Mouse (Mus musculus) intestine, embryonic 16.5 days (tissue): ENCODE results near the gene Hacd3. TPM values are rescaled to one million over a fixed set of nuclear protein-coding genes. Genes with fewer than 3 reads are reported as not detected.
A peak's percentile ranks its signal among the peaks of the same experiment; 100 is the strongest.

Source experiments
- ATAC-seq: fragments of 200-750 bp; cut with Nextera tagmentation; 2 replicates; pipeline ENCODE4 v1.8.0; 2017; ENCODE audit warnings: moderate TSS enrichment, moderate library complexity
- H3K27ac ChIP-seq: fragments of 300-500 bp; sonication (generic); 2 replicates; pipeline ENCODE4 v1.5.1; 2014; ENCODE audit warnings: mild to moderate bottlenecking, low read length
- H3K27me3 ChIP-seq: fragments of 300-500 bp; sonication (generic); replicated peaks from 2 replicates; pipeline ENCODE4 v1.6.1; 2014; ENCODE audit warnings: low read length, control low read depth, mixed read lengths; ENCODE audit not compliant: control insufficient read depth, insufficient read depth
- H3K36me3 ChIP-seq: fragments of 300-500 bp; sonication (generic); 2 replicates; pipeline ENCODE4 v1.6.1; 2014; ENCODE audit warnings: low read length, control low read depth; ENCODE audit not compliant: control insufficient read depth, insufficient read depth
- H3K4me1 ChIP-seq: fragments of 300-500 bp; sonication (generic); 2 replicates; pipeline ENCODE4 v1.6.1; 2014; ENCODE audit warnings: low read length, control low read depth, mixed read lengths; ENCODE audit not compliant: control insufficient read depth, insufficient read depth
- H3K4me2 ChIP-seq: fragments of 300-500 bp; sonication (generic); 2 replicates; pipeline ENCODE4 v1.6.1; 2014; ENCODE audit warnings: low read depth, low read length, control low read depth
- H3K4me3 ChIP-seq: fragments of 300-500 bp; sonication (generic); 2 replicates; pipeline ENCODE4 v1.5.1; 2014; ENCODE audit warnings: mild to moderate bottlenecking, low read length
- H3K9ac ChIP-seq: fragments of 300-500 bp; sonication (generic); 2 replicates; pipeline ENCODE4 v1.6.1; 2014; ENCODE audit warnings: low read depth, low read length
- H3K9me3 ChIP-seq: fragments of 300-500 bp; sonication (generic); 2 replicates; pipeline ENCODE4 v1.6.1; 2016; ENCODE audit warnings: low read length, control low read depth; ENCODE audit not compliant: control insufficient read depth
- WGBS: fragments of 180-500 bp; shearing (Covaris S2); extraction: QIAGEN DNeasy Blood & Tissue Kit; methylation state at CpG from one replicate; pipeline ENCODE4 v1.1.7; 2014; 5-methylcytosine and 5-hydroxymethylcytosine counted together
- polyA plus RNA-seq: library from polyadenylated mRNA; unstranded; fragments of >200 nt; fragmentation: Nextera tagmentation; extraction: Ambion mirVana; gene quantifications from 2 replicates; pipeline ENCODE4 v1.2.1, GENCODE M21; 2015

Gene Hacd3
- polyA plus RNA-seq, 1 experiment from 2014 or later: 86.8 TPM

DNA sequence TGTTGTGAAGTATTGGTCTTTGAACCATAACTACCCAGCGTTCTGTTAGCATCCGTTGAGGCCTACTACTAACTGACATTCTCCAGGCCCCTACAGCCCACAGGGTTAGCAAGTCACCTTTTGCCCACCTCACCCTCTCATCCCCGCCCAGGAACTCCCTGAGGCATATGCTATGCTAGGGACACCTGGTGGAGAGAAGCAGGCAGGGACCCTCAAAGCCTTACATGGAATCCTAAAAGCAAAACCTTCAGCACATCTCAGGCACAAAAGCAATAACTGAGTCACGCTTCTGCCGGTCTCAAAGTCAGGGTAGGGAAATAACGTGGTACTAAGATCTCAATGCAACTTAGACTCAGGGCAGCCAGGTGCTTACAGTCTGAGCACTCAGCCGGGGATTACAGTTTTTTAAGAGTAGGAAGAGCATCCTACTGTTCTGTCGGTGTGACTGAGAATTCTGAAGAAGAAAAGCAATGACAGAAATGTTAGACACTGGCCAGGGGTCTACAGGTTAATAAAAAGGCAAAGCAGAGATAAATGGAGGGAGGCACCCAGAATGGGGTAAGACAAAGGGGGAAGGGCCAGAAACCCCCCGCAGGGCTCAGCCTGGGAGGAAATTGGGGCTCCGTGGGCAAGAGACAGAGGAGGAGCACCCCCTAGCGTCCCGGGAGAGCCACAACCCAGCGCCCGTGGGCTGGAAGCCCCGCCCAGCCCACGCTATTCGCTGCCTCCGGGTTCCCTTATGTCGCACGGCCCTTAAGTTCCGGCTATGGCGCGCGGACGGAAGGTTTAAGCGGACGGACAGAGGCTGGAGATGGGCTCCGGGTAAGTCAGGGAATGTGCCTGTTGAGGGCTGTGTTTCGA, 61.1 kb downstream of the Hacd3 start, which contains the start of gene Ints14:
Gene Ints14, plus strand, starts transcription at position 789 of the 861 bp plus-strand sequence.
- peak within 1 kb of the TSS; percentile 54 for H3K4me2 ChIP-seq
- no peaks in the 10 kb centered on the region for H3K27me3 ChIP-seq
- peak within 1 kb of the TSS; percentile 87 for H3K27ac ChIP-seq
- ATAC-seq: peak; percentile 98
- H3K4me1 ChIP-seq: peaks cover 9% of the 10 kb centered on the region
- 3% methylated on average over 29 of the region's 29 CpGs for WGBS
- peak within 1 kb of the TSS; percentile 94 for H3K9ac ChIP-seq
- H3K9me3 ChIP-seq: no peaks in the 10 kb centered on the region
- H3K36me3 ChIP-seq: peaks cover 10% of the 10 kb centered on the region
- peak within 1 kb of the TSS; percentile 76 for H3K4me3 ChIP-seq

GRCm38 (mm10) chr9:64957276-64957675, 64.2 kb downstream of the Hacd3 start:
- no peak overlapping the region for H3K9ac ChIP-seq
- peaks cover 6% of the 10 kb centered on the region; the same call in 1 of the 2 replicates for H3K27me3 ChIP-seq
- WGBS: 88% methylated on average over 3 of the region's 3 CpGs
- ATAC-seq: no peak
- H3K4me2 ChIP-seq: no peak overlapping the region
- H3K27ac ChIP-seq: no peak overlapping the region
- H3K9me3 ChIP-seq: no peaks in the 10 kb centered on the region
- peaks cover 9% of the 10 kb centered on the region for H3K4me1 ChIP-seq
- H3K4me3 ChIP-seq: no peak overlapping the region
- H3K36me3 ChIP-seq: 0 out of 2 replicates have a peak, but pooled peaks cover under 1% of the 10 kb centered on the region

DNA sequence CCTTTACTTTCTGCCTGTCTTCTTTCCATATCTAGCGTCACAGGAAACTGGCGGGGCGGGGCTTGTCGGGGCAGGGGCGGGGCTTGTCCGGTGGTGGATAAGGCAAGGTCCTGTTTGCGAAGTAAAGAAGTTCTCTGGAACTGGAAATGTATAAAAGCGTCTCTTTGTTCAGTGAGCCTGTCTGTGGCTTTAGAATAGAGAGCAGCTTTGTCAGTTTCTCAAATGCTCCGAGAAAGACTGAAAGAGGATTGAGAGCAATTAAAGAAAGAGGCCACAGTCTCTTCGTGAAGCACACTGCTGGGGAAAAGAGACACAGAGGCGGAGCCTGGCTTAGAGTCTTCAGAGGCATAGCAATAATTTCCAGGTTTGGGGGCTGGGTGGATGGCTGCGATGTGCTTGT, 65.2 kb downstream of the Hacd3 start:
- Histone ChIP-seq H3K4me3 (peak overlapping the region; percentile 34), H3K9me3 (no peaks in the 10 kb centered on the region)

DNA sequence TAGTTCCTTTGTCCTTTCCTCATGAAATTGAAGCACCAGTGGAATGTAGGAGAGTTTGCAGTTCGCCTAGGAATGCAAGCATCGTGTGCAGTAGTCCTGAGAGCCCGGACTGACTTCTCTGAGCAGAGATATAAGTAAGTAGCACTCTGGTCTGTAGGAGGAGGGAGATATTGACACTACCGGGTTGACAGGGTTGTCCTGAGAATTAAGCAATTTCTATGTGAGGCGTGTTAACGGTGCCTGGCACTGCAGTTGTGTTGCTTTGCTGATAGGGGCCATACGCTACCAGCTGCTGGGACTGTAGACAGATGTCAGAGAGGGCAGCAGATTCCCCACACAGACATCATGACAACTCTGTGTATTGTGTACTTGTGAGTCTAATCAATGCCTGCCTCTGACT, 68.3 kb downstream of the Hacd3 start:
- Histone ChIP-seq H3K36me3 (no peaks in the 10 kb centered on the region), H3K27me3 (peaks cover 9% of the 10 kb centered on the region), H3K4me3 (no peak overlapping the region), H3K4me1 (no peaks in the 10 kb centered on the region), H3K9me3 (no peaks in the 10 kb centered on the region), H3K27ac (no peak overlapping the region), H3K9ac (no peak overlapping the region), H3K4me2 (no peak overlapping the region)
- no peak for ATAC-seq
- WGBS: 50% methylated on average over 7 of the region's 7 CpGs

More for the DNA sequence above, 65.2 kb downstream of the Hacd3 start:
- 23% methylated on average over 12 of the region's 12 CpGs for WGBS
- Histone ChIP-seq H3K27ac (no peak overlapping the region), H3K36me3 (no peaks in the 10 kb centered on the region), H3K4me2 (peak overlapping the region; percentile 37; the same call in 1 of the 2 replicates), H3K27me3 (peaks cover 6% of the 10 kb centered on the region; the same call in 1 of the 2 replicates), H3K4me1 (peaks cover 4% of the 10 kb centered on the region), H3K9ac (no peak overlapping the region)
- ATAC-seq: no peak

DNA sequence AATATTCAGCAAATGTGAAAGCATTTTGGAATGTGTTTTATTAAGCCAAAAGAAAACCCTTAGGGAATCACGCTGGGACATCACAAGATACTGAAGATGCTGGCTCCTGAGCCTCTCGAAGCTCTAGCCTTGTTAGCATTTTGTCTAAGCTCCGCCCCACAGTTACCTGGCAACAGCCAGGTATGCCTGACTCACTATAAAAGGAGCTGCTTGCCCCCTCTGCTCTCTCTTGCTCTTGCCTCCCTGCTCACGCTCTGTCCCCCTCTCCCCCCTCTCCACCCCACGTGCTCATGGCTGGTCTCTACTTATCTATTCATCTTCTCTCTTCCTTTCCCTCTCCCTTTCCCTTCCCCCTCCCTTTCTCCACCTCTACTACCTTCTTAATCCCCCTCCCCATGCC, 69.4 kb downstream of the Hacd3 start:
- Histone ChIP-seq H3K36me3 (no peaks in the 10 kb centered on the region), H3K4me2 (no peak overlapping the region), H3K9me3 (no peaks in the 10 kb centered on the region), H3K9ac (no peak overlapping the region), H3K4me3 (no peak overlapping the region), H3K27me3 (peaks cover 9% of the 10 kb centered on the region), H3K27ac (no peak overlapping the region), H3K4me1 (no peaks in the 10 kb centered on the region)
- ATAC-seq: no peak
- WGBS: 11% methylated on average over 5 of the region's 5 CpGs

DNA sequence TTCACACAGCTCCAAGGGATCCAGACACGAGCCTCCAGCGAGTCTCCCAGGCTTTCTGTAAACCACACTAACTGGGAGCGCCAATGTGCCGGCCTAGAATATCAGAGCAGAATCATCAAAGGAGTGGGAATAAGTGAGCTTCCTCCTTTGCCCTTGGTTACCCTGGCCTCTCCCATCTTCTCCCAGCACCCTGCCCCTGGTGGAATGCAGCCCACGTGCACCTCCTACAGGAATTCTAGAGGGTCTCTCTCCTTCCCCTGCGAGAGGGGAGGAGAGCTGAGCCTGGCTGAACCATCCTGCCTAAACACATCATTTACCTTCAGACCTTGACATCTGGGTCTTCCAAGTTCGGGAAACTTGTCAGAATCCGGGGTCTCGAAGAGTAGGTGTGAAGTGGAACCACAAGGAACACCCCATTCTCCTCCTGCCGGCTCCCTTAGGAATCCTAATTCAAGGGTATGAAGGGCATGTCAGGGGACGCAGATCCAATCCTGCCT, 70.3 kb downstream of the Hacd3 start, which contains the start of gene Slc24a1:
Gene Slc24a1, minus strand, starts transcription at position 447 of the 497 bp plus-strand sequence.
- Histone ChIP-seq H3K36me3 (no peaks in the 10 kb centered on the region), H3K4me1 (no peaks in the 10 kb centered on the region), H3K27ac (no peak within 1 kb of the TSS), H3K9ac (no peak within 1 kb of the TSS), H3K9me3 (no peaks in the 10 kb centered on the region), H3K4me2 (no peak within 1 kb of the TSS), H3K27me3 (peaks cover 9% of the 10 kb centered on the region), H3K4me3 (no peak within 1 kb of the TSS)
- 39% methylated on average over 11 of the region's 11 CpGs for WGBS
- no peak for ATAC-seq

- H3K9ac ChIP-seq: no peak overlapping the region
- H3K27ac ChIP-seq: no peak overlapping the region
- peaks cover 3% of the 10 kb centered on the region for H3K27me3 ChIP-seq
- ATAC-seq: no peak
- no peak overlapping the region for H3K4me3 ChIP-seq
- no peaks in the 10 kb centered on the region for H3K9me3 ChIP-seq
- WGBS: 87% methylated on average over 9 of the region's 9 CpGs
- H3K36me3 ChIP-seq: no peaks in the 10 kb centered on the region
- no peaks in the 10 kb centered on the region for H3K4me1 ChIP-seq
- no peak overlapping the region for H3K4me2 ChIP-seq
These were observed 73.9 kb downstream of the Hacd3 start for GRCm38 (mm10) chr9:64947483-64948095.

DNA sequence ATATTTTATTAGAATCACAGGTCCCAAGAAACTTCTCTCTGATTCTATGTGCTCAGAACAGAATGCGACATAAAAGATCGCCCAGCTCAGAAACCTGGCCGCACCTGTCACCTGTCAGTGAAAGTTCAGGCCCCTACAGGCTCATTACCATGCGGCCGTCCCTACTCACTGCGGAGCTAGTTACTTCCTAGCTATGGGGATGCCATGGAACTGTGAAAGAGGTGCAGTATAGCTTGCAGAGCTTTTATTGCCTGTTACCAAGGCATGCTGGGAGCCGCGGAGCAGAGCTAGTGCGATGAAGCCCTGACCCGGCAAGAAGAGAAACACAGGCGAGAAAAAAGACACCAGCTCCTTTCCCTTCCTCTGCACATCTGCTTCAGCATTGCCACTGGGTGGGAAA, 77.5 kb downstream of the Hacd3 start:
- H3K27ac ChIP-seq: no peak overlapping the region
- ATAC-seq: peak; percentile 36
- WGBS: 19% methylated on average over 11 of the region's 11 CpGs
- no peaks in the 10 kb centered on the region for H3K4me1 ChIP-seq
- no peaks in the 10 kb centered on the region for H3K36me3 ChIP-seq
- H3K9me3 ChIP-seq: no peaks in the 10 kb centered on the region
- H3K4me2 ChIP-seq: peak overlapping the region; percentile 2; the same call in 1 of the 2 replicates
- H3K27me3 ChIP-seq: no peaks in the 10 kb centered on the region
- no peak overlapping the region for H3K4me3 ChIP-seq
- no peak overlapping the region; the same call in 1 of the 2 replicates for H3K9ac ChIP-seq

DNA sequence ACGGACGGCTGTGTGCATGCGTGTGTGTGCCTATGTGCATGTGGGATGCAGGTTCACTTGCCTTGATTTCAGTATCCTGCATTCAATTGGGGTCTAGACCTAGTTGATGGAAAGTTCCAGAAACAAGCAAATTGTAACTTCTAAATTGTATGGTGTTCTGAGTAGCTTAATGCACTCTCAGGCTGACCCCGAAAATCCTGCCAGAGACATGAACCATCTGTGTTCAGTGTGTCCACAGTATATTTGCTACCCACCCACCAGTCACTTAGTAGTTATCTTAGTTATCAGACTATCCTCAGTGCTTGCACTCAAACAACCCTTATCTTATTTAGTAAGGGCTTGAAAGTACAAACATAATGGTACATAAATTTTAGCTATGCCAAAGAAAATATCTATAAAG, 79.8 kb downstream of the Hacd3 start:
- no peak for ATAC-seq
- 76% methylated on average over 4 of the region's 4 CpGs for WGBS
- H3K4me3 ChIP-seq: no peak overlapping the region
- no peaks in the 10 kb centered on the region for H3K36me3 ChIP-seq
- no peak overlapping the region for H3K9ac ChIP-seq
- no peaks in the 10 kb centered on the region for H3K27me3 ChIP-seq
- H3K4me1 ChIP-seq: no peaks in the 10 kb centered on the region
- no peaks in the 10 kb centered on the region for H3K9me3 ChIP-seq
- H3K27ac ChIP-seq: no peak overlapping the region
- H3K4me2 ChIP-seq: no peak overlapping the region
